Mouse (Mus musculus) CH12.LX (cell line): ENCODE data around the gene Atf3. TPM values are rescaled to one million over a fixed set of nuclear protein-coding genes. Genes with fewer than 3 reads are reported as not detected.

Source experiments
- DNase-seq: peaks from one replicate; pipeline ENCODE4 v3.0.0-alpha.2; 2013; ENCODE audit errors: extremely low read depth
- H3K27ac ChIP-seq: 2 replicates; pipeline ENCODE4 v1.5.1; 2012; ENCODE audit warnings: low read depth, mild to moderate bottlenecking, control low read depth, moderate library complexity; ENCODE audit not compliant: insufficient read depth
- H3K27me3 ChIP-seq: replicated peaks from 2 replicates; pipeline ENCODE3; 2012; ENCODE audit warnings: inconsistent platforms
- H3K36me3 ChIP-seq, 2 experiments: replicated peaks in 1 of 2; 2 replicates each; pipeline versions ENCODE3 to v1.6.1; 2012; ENCODE audit warnings: inconsistent platforms in 1 of 2, low read length in 1 of 2, mild to moderate bottlenecking in 1 of 2, mixed read lengths in 1 of 2, moderate library complexity in 1 of 2; ENCODE audit not compliant: control insufficient read depth in 1 of 2, insufficient read depth in 1 of 2
- H3K4me1 ChIP-seq, 2 experiments: 2 replicates each; pipeline ENCODE4 v1.6.1; 2012; ENCODE audit warnings: inconsistent platforms in 1 of 2, moderate library complexity in 1 of 2; ENCODE audit not compliant: insufficient read depth in 2 of 2, control insufficient read depth in 1 of 2
- H3K4me2 ChIP-seq: 2 replicates; pipeline ENCODE4 v1.6.1; 2012; ENCODE audit warnings: low read depth, mild to moderate bottlenecking, control low read depth; ENCODE audit not compliant: poor library complexity, insufficient read depth, severe bottlenecking
- H3K4me3 ChIP-seq, 3 experiments: fragments of 150-350 bp in 1 of 3; sonication (generic) in 1 of 3; replicated peaks in 1 of 3; 2 replicates each; pipeline versions ENCODE3 to v1.5.1; 2011 to 2012; ENCODE audit warnings: low read depth in 2 of 3, low read length in 2 of 3, mild to moderate bottlenecking in 2 of 3, moderate library complexity in 2 of 3, control low read depth in 1 of 3, improper control_type of control experiment in 1 of 3, inconsistent platforms in 1 of 3, mixed read lengths in 1 of 3; ENCODE audit not compliant: poor library complexity in 1 of 3
- H3K79me2 ChIP-seq: replicated peaks from 2 replicates; pipeline ENCODE4 v1.6.1; 2012; ENCODE audit warnings: mild to moderate bottlenecking, moderate library complexity; ENCODE audit not compliant: control insufficient read depth, poor library complexity, insufficient read depth, severe bottlenecking; ENCODE audit errors: extremely low read depth
- H3K9ac ChIP-seq: 2 replicates; pipeline ENCODE4 v1.6.1; 2012; ENCODE audit warnings: low read depth, mild to moderate bottlenecking, control low read depth, moderate library complexity; ENCODE audit not compliant: insufficient read depth
- H3K9me3 ChIP-seq: replicated peaks from 2 replicates; pipeline ENCODE3; 2012; ENCODE audit warnings: low read length, inconsistent platforms, mixed read lengths
- BHLHE40 ChIP-seq: IDR thresholded peaks from 2 replicates; pipeline ENCODE4 v1.6.1; 2011; ENCODE audit warnings: mild to moderate bottlenecking, low read depth, low read length, improper control_type of control experiment
- CHD1 ChIP-seq: IDR thresholded peaks from 2 replicates; pipeline ENCODE4 v1.6.1; 2012; ENCODE audit warnings: low read depth, low read length, improper control_type of control experiment, inconsistent platforms
- CHD2 ChIP-seq: IDR thresholded peaks from 2 replicates; pipeline ENCODE4 v1.6.1; 2011; ENCODE audit warnings: low read length, improper control_type of control experiment
- CTCF ChIP-seq, 2 experiments: IDR thresholded peaks in 1 of 2; conservative IDR thresholded peaks in 1 of 2; 2 replicates each; pipeline ENCODE4 v1.5.1; 2011 to 2012; ENCODE audit warnings: low read depth in 2 of 2, low read length in 2 of 2, improper control_type of control experiment in 1 of 2, inconsistent platforms in 1 of 2, mild to moderate bottlenecking in 1 of 2, moderate library complexity in 1 of 2
- ELF1 ChIP-seq: IDR thresholded peaks from 2 replicates; pipeline ENCODE4 v1.6.1; 2014; ENCODE audit warnings: low read depth, mild to moderate bottlenecking, inconsistent platforms, low read length, improper control_type of control experiment
- EP300 ChIP-seq: IDR thresholded peaks from 2 replicates; pipeline ENCODE4 v1.6.1; 2011; ENCODE audit warnings: low read length, improper control_type of control experiment
- ETS1 ChIP-seq: conservative IDR thresholded peaks from 2 replicates; pipeline ENCODE4 v1.6.1; 2012; ENCODE audit warnings: low read depth, mild to moderate bottlenecking, inconsistent platforms, low read length, improper control_type of control experiment, moderate library complexity
- GABPA ChIP-seq: IDR thresholded peaks from 2 replicates; pipeline ENCODE4 v1.6.1; 2012; ENCODE audit warnings: low read depth, low read length, improper control_type of control experiment, inconsistent platforms; ENCODE audit not compliant: insufficient replicate concordance
- HCFC1 ChIP-seq: IDR thresholded peaks from 2 replicates; pipeline ENCODE4 v1.6.1; 2012; ENCODE audit warnings: low read depth, mild to moderate bottlenecking, inconsistent platforms, low read length, improper control_type of control experiment
- IRF4 ChIP-seq: IDR thresholded peaks from 2 replicates; pipeline ENCODE4 v1.6.1; 2014; ENCODE audit warnings: low read depth, mild to moderate bottlenecking, inconsistent platforms, low read length, improper control_type of control experiment
- JUN ChIP-seq: IDR thresholded peaks from 2 replicates; pipeline ENCODE4 v1.6.1; 2011; ENCODE audit warnings: low read depth, mild to moderate bottlenecking, low read length, improper control_type of control experiment, moderate library complexity; ENCODE audit not compliant: insufficient read depth
- JUND ChIP-seq: conservative IDR thresholded peaks from 2 replicates; pipeline ENCODE4 v1.6.1; 2011; ENCODE audit warnings: low read depth, low read length, improper control_type of control experiment
- KAT2A ChIP-seq: IDR thresholded peaks from 2 replicates; pipeline ENCODE4 v1.6.1; 2012; ENCODE audit warnings: low read length, improper control_type of control experiment, inconsistent platforms; ENCODE audit not compliant: insufficient replicate concordance
- MAFK ChIP-seq: IDR thresholded peaks from 2 replicates; pipeline ENCODE4 v1.6.1; 2011; ENCODE audit warnings: low read length, improper control_type of control experiment; ENCODE audit not compliant: insufficient replicate concordance
- MAX ChIP-seq: IDR thresholded peaks from 2 replicates; pipeline ENCODE4 v1.6.1; 2011; ENCODE audit warnings: low read length, improper control_type of control experiment
- MEF2A ChIP-seq: IDR thresholded peaks from 2 replicates; pipeline ENCODE4 v1.6.1; 2014; ENCODE audit warnings: low read depth, mild to moderate bottlenecking, inconsistent platforms, low read length, improper control_type of control experiment, borderline replicate concordance
- MXI1 ChIP-seq: IDR thresholded peaks from 2 replicates; pipeline ENCODE4 v1.6.1; 2011; ENCODE audit warnings: mild to moderate bottlenecking, low read depth, low read length, improper control_type of control experiment
- NRF1 ChIP-seq: IDR thresholded peaks from 2 replicates; pipeline ENCODE4 v1.6.1; 2014; ENCODE audit warnings: low read depth, mild to moderate bottlenecking, inconsistent platforms, low read length, improper control_type of control experiment, moderate library complexity
- PAX5 ChIP-seq: IDR thresholded peaks from 2 replicates; pipeline ENCODE4 v1.6.1; 2012; ENCODE audit warnings: low read length, inconsistent platforms, mixed read lengths
- POLR2A ChIP-seq: IDR thresholded peaks from 2 replicates; pipeline ENCODE4 v1.6.1; 2011; ENCODE audit warnings: low read depth, mild to moderate bottlenecking, improper control_type of control experiment, low read length
- POLR2AphosphoS2 ChIP-seq: IDR thresholded peaks from 2 replicates; pipeline ENCODE4 v1.6.1; 2011; ENCODE audit warnings: low read depth, low read length, improper control_type of control experiment
- RCOR1 ChIP-seq: conservative IDR thresholded peaks from 2 replicates; pipeline ENCODE4 v1.6.1; 2012; ENCODE audit warnings: low read depth, mild to moderate bottlenecking, inconsistent platforms, low read length, improper control_type of control experiment
- SMC3 ChIP-seq: IDR thresholded peaks from 2 replicates; pipeline ENCODE4 v1.6.1; 2011; ENCODE audit warnings: low read depth, low read length, improper control_type of control experiment
- TBP ChIP-seq: conservative IDR thresholded peaks from 2 replicates; pipeline ENCODE4 v1.6.1; 2011; ENCODE audit warnings: low read depth, low read length, improper control_type of control experiment
- UBTF ChIP-seq: IDR thresholded peaks from 2 replicates; pipeline ENCODE4 v1.6.1; 2012; ENCODE audit warnings: low read depth, mild to moderate bottlenecking, inconsistent platforms, low read length, improper control_type of control experiment, moderate library complexity
- ZMIZ1 ChIP-seq: IDR thresholded peaks from 2 replicates; pipeline ENCODE4 v1.6.1; 2012; ENCODE audit warnings: low read depth, mild to moderate bottlenecking, inconsistent platforms, low read length, improper control_type of control experiment
- dilution Hi-C: fragments of 300-500 bp; cut with MboI; formaldehyde crosslinking; loops from 2 replicates; pipeline ENCODE4 v1.14.3; 2020; ENCODE audit warnings: low sequenced_read_pairs; ENCODE audit not compliant: extremely low pct_unique_long_range_greater_than_20kb, extremely low pct_ligation_motif_present
- in situ Hi-C: fragments of 300-500 bp; cut with MboI; formaldehyde crosslinking; loops from 3 replicates; pipeline ENCODE4 v1.14.3; 2019; ENCODE audit warnings: low sequenced_read_pairs, low pct_ligation_motif_present, low pct_unique_long_range_greater_than_20kb, mixed read lengths
- polyA plus RNA-seq: library from polyadenylated mRNA; unstranded; fragments of >175 nt; gene quantifications from 2 replicates; pipeline ENCODE4 v1.2.1, GENCODE M21; 2012; ENCODE audit warnings: low read depth; ENCODE audit not compliant: insufficient read length
- total RNA-seq, 2 experiments: library from RNA; depleted of rRNA; stranded (reverse); fragments of 300-350 nt in 1 of 2; fragments of >200 nt in 1 of 2; gene quantifications; 2 replicates each; pipeline ENCODE4 v1.2.3; 2012 to 2014

Gene Atf3
- total and polyA plus RNA-seq, 3 experiments = 25.1 to 39.7 (median 32.9) TPM

- peaks cover 6% of the 10 kb centered on the region for H3K9me3 ChIP-seq
- H3K27ac ChIP-seq = no peak overlapping the region
- H3K27me3 ChIP-seq = no peaks in the 10 kb centered on the region
- TF ChIP-seq ELF1 (no peak), HCFC1 (no peak), ZMIZ1 (no peak), ETS1 (no peak), CHD2 (no peak), POLR2AphosphoS2 (no peak), TBP (no peak), JUND (no peak), BHLHE40 (no peak), SMC3 (no peak)
- H3K36me3 ChIP-seq = no peaks in the 10 kb centered on the region
- H3K79me2 ChIP-seq = no peaks in the 10 kb centered on the region
- dilution Hi-C loops (no loop called here), in situ Hi-C loops (no loop called here)
- peaks cover 0 to 10% of the 10 kb centered on the region in 2 experiments; a peak in 2 of 4 replicates for H3K4me1 ChIP-seq
- H3K9ac ChIP-seq = no peak overlapping the region
- no peak for DNase-seq
- H3K4me2 ChIP-seq = no peak overlapping the region
- H3K4me3 ChIP-seq = no peak overlapping the region
These were observed 24.3 kb upstream of the Atf3 start for GRCm38 (mm10) chr1:191242065-191242698.

- no peak for DNase-seq
- dilution Hi-C loops = no loop called here
- TF ChIP-seq IRF4 (no peak), POLR2AphosphoS2 (no peak), KAT2A (no peak), CTCF (conservative IDR thresholded peaks at IDR 0.05 in 1 of 2, IDR thresholded peaks at IDR 0.05 in 1 of 2; ENCODE audit: low read depth in 2 of 2, low read length in 2 of 2) (no peak)
- TF ChIP-seq, all 38 proteins: peak for 0
- peaks cover 6% of the 10 kb centered on the region for H3K9me3 ChIP-seq
- no peaks in the 10 kb centered on the region for H3K79me2 ChIP-seq
- H3K36me3 ChIP-seq = no peaks in the 10 kb centered on the region
- peaks cover 0 to 10% of the 10 kb centered on the region in 2 experiments; a peak in 2 of 4 replicates for H3K4me1 ChIP-seq
- H3K4me3 ChIP-seq = no peak overlapping the region
- H3K4me2 ChIP-seq = no peak overlapping the region
- H3K27me3 ChIP-seq = no peaks in the 10 kb centered on the region
- in situ Hi-C loops = no loop called here
- H3K9ac ChIP-seq = no peak overlapping the region
- H3K27ac ChIP-seq = no peak overlapping the region
These were observed 23.7 kb upstream of the Atf3 start for GRCm38 (mm10) chr1:191241574-191241973.

DNA sequence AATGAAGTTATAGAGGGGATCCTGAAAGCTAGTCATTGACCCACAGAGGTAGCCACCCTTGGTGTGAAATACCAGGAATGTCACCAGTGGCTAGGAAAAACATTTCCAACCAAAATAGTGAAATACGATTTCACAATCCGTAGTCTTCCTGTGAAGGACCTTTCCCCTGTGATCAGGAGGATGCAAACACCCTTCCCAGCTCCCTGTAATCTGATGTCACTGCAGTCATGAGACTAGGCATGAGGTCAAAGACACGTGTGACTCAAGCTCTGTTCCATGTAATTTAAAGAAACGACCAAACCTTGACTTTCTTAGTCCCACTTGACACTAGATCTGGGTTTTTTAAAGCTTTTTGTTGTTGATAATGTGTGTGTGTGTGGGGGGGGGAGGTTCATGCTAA, 21.8 kb upstream of the Atf3 start:
- no peak overlapping the region for H3K27ac ChIP-seq
- no peak overlapping the region for H3K4me2 ChIP-seq
- H3K4me1 ChIP-seq = peaks cover 0 to 14% of the 10 kb centered on the region in 2 experiments; a peak in 2 of 4 replicates
- H3K36me3 ChIP-seq = no peaks in the 10 kb centered on the region
- H3K9ac ChIP-seq = no peak overlapping the region
- no peaks in the 10 kb centered on the region for H3K79me2 ChIP-seq
- dilution Hi-C loops (no loop called here), in situ Hi-C loops (no loop called here)
- DNase-seq = no peak
- TF ChIP-seq CHD1 (no peak), RCOR1 (no peak), NRF1 (no peak), KAT2A (no peak), MAX (no peak), POLR2A (no peak), GABPA (no peak), IRF4 (no peak), JUN (no peak), MXI1 (no peak), ETS1 (no peak), SMC3 (no peak), MEF2A (no peak), BHLHE40 (no peak), UBTF (no peak), MAFK (no peak), POLR2AphosphoS2 (no peak), PAX5 (no peak), EP300 (no peak)
- no peak overlapping the region for H3K4me3 ChIP-seq
- H3K27me3 ChIP-seq = no peaks in the 10 kb centered on the region
- no peaks in the 10 kb centered on the region for H3K9me3 ChIP-seq
